Mouse (Mus musculus) limb, embryonic 12.5 days (tissue): ENCODE data around the gene Zfp965. TPM values are rescaled to one million over a fixed set of nuclear protein-coding genes. Genes with fewer than 3 reads are reported as not detected.
"Not testable (repeated sequence)": the region's sequence is repeated elsewhere in the genome, so short reads cannot be mapped to it uniquely, and the experiment has no call there.

Experiments used
- ATAC-seq: fragments of 200-750 bp; cut with Nextera tagmentation; 2 replicates; pipeline ENCODE4 v1.8.0; 2017; ENCODE audit warnings: low read depth, moderate TSS enrichment; ENCODE audit not compliant: insufficient number of reproducible peaks, insufficient read depth, low FRiP score, low TSS enrichment
- H3K27ac ChIP-seq: fragments of 300-500 bp; sonication (generic); 2 replicates; pipeline ENCODE4 v1.5.1; 2016; ENCODE audit warnings: mild to moderate bottlenecking, moderate library complexity
- H3K27me3 ChIP-seq: fragments of 300-500 bp; sonication (generic); 2 replicates; pipeline ENCODE4 v1.6.1; 2016; ENCODE audit warnings: mild to moderate bottlenecking, moderate library complexity
- H3K36me3 ChIP-seq: fragments of 300-500 bp; sonication (generic); 2 replicates; pipeline ENCODE4 v1.6.1; 2016; ENCODE audit warnings: mild to moderate bottlenecking, moderate library complexity
- H3K4me1 ChIP-seq: fragments of 300-500 bp; sonication (generic); replicated peaks from 2 replicates; pipeline ENCODE4 v1.6.1; 2016
- H3K4me2 ChIP-seq: fragments of 300-500 bp; sonication (generic); 2 replicates; pipeline ENCODE4 v1.6.1; 2016; ENCODE audit warnings: mild to moderate bottlenecking, moderate library complexity
- H3K4me3 ChIP-seq: fragments of 300-500 bp; sonication (generic); replicated peaks from 2 replicates; pipeline ENCODE4 v1.5.1; 2016; ENCODE audit warnings: mild to moderate bottlenecking
- H3K9ac ChIP-seq: fragments of 300-500 bp; sonication (generic); replicated peaks from 2 replicates; pipeline ENCODE4 v1.6.1; 2016; ENCODE audit warnings: mild to moderate bottlenecking, moderate library complexity
- H3K9me3 ChIP-seq: fragments of 300-500 bp; sonication (generic); 2 replicates; pipeline ENCODE4 v1.6.1; 2016; ENCODE audit warnings: mild to moderate bottlenecking, moderate library complexity
- WGBS: fragments of 180-500 bp; shearing (Covaris S2); methylation state at CpG from one replicate; pipeline ENCODE4 v1.1.7; 2016; 5-methylcytosine and 5-hydroxymethylcytosine counted together
- polyA plus RNA-seq: library from polyadenylated mRNA; unstranded; fragments of >200 nt; fragmentation: Nextera tagmentation; extraction: Ambion mirVana; gene quantifications from 2 replicates; pipeline ENCODE4 v1.2.1, GENCODE M21; 2016

Zfp965 gene
- 5.6 and 6.3 TPM in 2 replicates for polyA plus RNA-seq

GRCm38 (mm10) chr2:175469685-175470084, at the start of gene Zfp965:
TSS of gene Zfp965 (plus strand) at chr2:175469985.
- ATAC-seq, H3K27me3 ChIP-seq, H3K4me3 ChIP-seq, H3K4me1 ChIP-seq, H3K27ac ChIP-seq, H3K9ac ChIP-seq, H3K4me2 ChIP-seq, H3K9me3 ChIP-seq, H3K36me3 ChIP-seq: not testable (repeated sequence)
- no CpG with 5 or more reads among the region's 6 CpGs for WGBS

GRCm38 (mm10) chr2:175435707-175436106, 34.1 kb upstream of the Zfp965 start, which contains the start of gene Gm4724:
TSS of gene Gm4724 (minus strand) at chr2:175435807.
- H3K4me1 ChIP-seq, H3K4me3 ChIP-seq, H3K4me2 ChIP-seq, ATAC-seq, H3K9me3 ChIP-seq, H3K36me3 ChIP-seq, H3K9ac ChIP-seq, H3K27me3 ChIP-seq, H3K27ac ChIP-seq: not testable (repeated sequence)
- WGBS = no CpG with 5 or more reads among the region's 4 CpGs

Other genes starting within 250 kb of the Zfp965 start
- gene Gm14440, start 194.9 kb upstream of the Zfp965 start, polyA plus RNA-seq = 0.06 and 4.1 TPM in 2 replicates
- gene Gm4631, start 131.8 kb upstream of the Zfp965 start, polyA plus RNA-seq = 22.9 and 24.5 TPM in 2 replicates
- 4.5 and 4.8 TPM in 2 replicates for gene Zfp968, start 97.5 kb upstream of the Zfp965 start, polyA plus RNA-seq
- 12.6 and 14.0 TPM in 2 replicates for gene Gm4724, start 34.2 kb upstream of the Zfp965 start, polyA plus RNA-seq
- gene Gm11007, start 174.0 kb downstream of the Zfp965 start, polyA plus RNA-seq = not detected in 2 replicates
- 16.5 and 17.5 TPM in 2 replicates for gene Zfp969, start 233.7 kb downstream of the Zfp965 start, polyA plus RNA-seq